Mouse (Mus musculus) cerebellum, adult 8-10 months (tissue): Measurements from ENCODE around the gene Tmtc2.

ENCODE experiments used
- DNase-seq: peaks from one replicate; pipeline ENCODE4 v3.0.0; 2022

Gene Tmtc2

DNA sequence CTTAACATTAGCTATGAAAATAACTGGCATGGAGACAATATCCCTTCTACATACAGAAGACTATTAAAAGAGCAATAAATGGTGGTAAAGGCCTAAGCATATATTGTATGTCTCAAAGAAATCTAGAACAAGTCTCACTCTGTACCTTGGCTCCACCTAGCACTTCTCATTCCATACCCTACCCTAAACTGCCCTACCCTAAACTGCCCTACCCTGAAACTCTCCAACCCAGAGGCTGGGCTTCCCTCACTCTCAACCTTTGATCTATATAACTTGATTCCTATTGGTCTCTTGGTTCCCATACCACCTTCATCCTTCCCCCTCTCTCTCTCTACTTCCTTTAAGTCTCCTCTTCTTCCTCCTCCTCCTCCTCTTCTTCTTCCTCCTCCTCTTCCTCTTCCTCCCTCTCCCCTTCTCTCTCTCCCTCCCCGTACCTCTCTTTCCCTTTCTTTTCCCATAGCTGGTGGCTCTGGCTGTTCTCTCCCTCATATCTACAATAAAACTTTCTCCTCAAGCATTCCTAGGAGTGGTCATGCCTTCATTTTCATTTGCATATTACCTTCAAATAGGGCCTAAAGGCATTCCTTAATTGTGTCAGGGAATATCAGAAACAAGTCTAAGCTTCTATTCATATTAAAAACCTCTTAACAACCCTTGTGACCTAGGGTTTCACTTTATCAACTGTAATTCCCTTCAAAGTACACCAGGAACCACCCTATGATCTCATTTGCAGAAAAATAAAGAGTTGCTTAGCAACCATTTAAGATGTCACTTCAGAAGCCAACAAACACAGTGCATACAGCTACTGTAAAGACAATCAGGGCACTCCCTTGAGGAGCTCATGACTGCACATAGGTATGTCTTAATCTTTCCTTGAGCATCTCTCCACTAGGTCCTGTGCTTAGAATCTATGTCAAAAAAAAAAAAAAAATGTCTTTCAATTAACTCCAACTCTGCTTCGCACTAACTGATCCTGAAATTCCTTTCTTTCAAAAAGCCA lies 29.9 kb downstream of the Tmtc2 start:
- DNase-seq: no peak

GRCm38 (mm10) chr10:105542081-105542480 lies 32.2 kb downstream of the Tmtc2 start:
- no peak for DNase-seq

DNA sequence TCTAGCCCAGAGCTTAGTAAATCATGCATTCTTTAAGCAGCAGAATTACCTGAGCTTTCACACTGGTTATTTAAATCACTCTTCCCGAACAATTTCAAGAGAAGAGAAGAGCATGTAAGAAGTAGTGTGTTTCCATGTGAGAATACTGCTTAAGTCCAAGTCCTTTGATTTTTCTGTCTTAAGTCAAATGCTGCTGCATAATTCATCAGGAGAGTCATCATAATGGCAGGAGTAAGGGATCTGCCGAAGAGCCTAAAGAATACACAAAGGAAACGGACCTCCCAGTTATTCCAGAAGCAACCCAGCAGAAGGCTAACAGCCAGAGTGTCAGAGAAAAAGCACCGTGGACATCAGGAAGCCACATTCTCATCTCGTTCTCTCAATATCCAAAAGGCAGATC lies 34.6 kb downstream of the Tmtc2 start:
- DNase-seq: no peak

GRCm38 (mm10) chr10:105536910-105537309 lies 37.3 kb downstream of the Tmtc2 start:
- no peak for DNase-seq

DNA sequence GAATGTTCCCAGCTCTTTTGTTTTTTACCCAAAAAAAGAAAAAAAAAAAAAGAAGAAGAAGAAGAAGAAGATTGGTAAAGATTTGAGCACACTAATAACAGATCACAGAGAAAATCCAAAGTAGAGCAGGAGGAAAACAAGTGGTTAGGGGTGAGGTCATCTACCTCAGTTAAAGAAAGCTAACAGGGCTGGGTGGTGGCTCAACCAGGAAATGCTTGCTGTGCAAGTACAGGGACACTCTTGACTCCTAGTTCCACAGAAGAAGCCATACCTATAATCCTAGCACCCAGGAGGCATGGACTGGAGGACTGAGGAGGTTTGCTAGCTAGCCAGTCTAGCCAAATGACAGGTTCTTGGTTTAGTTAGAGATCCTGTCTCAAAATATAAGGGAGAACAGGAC lies 38.4 kb downstream of the Tmtc2 start:
- no peak for DNase-seq

DNA sequence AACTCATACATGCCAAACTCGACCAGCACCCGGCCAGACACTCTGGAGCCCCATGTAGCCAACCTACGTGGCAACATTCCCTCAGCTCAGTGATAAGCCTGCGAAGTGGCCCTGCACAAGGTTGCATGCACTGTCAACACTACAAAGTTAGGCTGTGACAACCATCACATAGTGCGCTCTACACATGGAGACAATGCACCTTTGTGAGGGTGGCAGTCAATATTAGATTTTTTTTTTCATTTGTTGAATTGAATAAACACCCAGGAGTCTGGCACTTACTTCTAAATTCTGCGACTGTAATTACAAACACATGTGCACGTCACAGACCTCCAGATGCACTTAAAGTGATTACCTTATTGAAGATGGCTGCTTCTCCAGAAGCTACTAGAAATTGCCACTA lies 41.5 kb downstream of the Tmtc2 start:
- DNase-seq: no peak

- DNase-seq: no peak
Observed at GRCm38 (mm10) chr10:105532019-105532525, 42.2 kb downstream of the Tmtc2 start.

DNA sequence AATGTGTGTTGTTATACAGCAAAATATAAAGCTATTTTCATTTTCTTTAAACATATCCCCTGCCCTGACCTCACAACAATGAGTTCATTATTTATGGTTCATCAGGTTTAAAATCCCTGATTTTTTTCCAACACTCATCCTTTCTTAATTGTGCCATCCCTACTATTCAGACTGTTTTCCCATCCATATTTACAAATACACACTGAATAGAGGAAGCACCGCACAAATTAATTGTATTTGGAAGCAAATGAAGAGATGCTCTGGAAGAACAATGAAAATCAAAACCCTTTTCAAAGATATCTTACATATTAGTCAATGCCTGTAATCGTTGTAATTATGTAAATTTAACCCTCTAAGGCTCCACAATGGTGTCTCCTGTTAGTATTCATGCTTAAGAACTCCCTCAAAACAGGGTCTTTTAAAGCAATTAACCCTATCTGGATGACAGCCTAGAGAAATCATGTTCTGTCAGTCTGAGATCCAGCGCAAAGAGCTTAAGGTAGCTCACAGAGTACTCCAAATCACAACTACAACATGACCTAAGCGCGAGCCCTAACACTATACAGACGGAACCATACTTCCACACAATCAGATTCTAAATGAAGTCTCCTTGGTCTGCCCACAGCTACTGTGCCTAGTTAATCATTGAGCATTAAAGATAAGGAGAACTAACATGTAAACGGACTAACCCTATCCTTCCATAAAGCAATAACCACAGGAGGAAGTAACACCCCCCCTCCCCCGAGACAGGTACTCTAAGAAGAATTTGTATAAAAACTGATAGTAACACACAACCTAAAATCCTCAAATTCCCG lies 43.0 kb downstream of the Tmtc2 start:
- no peak for DNase-seq

DNA sequence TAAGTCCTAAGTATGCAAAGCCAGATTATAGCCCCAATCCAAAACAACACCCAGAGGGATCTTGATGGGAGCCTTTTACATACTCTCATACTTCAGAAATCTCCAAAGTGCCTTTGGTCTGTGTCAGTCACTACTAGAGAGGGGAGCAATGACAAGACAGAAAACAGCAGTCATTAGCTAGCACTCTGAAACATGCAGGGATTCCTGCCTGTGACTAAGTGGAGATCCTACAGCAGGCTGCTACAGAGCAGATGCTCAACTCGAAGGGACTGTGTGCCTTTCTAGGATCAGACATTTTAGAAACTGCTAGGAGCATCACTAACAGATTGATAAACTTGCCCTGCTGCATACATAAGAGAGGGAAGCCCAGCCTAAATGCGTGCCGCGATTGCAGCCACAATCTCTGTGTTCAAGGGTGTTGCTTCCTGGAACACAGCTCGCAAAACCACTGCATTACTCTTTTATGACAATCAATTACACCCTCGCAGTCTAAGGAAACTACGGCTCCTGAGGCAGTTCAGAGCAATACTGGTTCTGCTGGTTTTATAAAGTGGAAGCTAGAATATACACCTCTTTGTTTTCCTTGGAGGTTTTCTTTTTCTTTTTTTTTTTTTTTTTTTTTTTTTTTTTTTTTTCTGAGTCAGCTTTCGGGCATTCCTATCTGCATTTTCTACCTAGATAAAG lies 50.7 kb downstream of the Tmtc2 start:
- DNase-seq: no peak

DNA sequence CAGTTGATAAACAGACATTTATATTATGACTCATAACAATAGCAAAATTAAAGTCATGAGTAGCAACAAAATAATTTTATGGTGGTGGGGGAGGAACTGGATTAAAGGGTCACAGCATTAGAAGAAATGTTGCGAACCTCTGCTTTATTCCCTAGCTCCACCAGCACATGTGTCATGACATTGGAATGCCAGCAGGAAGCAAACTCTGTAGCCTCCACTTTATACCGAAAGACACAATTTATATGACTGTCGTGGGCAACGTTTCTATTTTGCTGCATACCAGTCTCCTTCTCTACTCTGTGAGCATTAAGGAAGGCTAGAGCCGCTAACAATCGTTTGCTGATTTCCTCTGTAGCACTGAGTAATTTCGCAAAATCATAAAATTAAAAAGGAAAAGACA lies 51.8 kb downstream of the Tmtc2 start:
- no peak for DNase-seq

DNA sequence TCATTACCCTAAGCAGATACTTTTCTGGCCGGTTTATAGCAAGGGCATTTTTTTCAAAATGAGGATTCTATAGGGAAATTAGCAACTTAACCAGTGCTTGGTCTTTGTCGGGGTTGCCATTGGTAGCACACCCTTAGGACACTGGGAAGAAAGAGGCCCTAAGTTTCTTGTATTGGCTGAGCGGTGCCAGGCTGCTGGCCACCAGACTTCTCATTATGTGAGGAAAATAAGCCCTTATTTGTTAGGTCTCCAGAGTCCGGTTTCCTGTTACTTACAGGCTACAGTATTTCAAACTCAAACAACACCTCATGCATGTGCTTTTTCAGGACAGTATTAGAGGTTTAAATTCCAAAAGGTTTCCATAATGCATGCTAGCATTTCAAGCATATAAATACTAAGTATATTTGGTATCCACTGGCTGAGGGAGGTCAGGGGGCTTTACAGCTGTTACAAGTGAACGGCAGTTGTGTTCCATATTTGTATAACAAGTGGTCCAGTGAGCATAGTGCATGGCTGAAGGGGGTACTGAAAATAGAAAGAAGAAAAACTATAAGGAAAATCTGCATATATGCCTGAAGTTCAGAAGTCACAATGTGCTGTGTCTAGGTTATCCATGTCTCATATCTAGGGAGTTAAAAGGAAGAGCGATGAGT lies 55.0 kb downstream of the Tmtc2 start:
- DNase-seq: no peak

DNA sequence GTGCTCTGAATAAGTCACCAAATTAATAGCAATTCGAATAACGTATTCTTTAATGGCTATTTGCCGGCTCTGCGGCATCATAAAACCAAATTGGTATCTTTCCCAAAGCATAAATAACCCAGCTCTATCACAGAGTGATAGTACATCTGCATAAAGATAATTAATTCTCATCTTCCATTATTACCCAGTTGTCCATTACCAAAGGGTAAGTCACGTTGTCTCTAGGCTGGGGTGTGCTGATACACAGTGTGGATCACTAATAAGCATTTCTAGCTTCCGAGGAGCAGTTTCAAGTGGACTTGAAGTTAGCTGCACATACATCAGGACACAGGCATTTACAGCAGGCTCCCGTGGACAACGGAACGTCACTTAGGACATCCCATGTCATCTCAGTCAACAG lies 56.1 kb downstream of the Tmtc2 start:
- DNase-seq: no peak

- no peak for DNase-seq
Observed at GRCm38 (mm10) chr10:105513777-105514322, 60.4 kb downstream of the Tmtc2 start.

GRCm38 (mm10) chr10:105509896-105510272 lies 64.4 kb downstream of the Tmtc2 start:
- no peak for DNase-seq

DNA sequence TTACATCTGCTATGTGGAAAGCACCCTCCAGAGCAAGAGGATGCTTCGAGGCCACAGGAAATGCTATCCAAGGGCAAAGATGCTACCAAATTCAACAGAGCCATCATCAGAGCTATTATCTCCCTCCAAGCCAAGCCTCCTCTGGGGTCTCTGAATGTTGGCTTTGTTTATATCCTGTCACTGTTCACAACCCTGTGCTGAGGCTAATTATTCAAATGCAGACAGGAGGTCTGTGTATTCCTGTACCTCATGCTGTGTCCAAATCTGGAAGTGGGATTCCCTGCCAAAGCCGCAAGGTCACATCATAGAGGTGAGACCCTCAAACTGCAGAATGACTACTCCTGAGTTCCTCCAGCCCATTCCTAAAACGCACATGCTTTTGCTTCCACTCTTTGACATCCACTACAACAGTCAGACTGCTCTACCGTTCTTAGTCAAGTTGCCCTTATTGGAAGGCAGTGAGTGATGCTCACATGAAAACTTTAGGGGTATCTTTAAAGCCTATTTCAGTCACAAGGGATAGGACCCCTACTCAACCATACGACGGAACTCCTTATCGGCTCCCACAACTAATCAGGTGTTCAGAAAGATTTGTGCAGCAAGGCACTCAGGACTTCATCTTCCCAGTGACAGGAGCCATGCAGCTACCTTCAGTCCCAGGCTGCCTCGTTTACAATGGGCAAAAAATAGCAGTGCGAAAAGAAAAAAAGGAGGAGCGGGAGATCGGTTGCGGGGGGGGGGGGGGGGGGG lies 64.9 kb downstream of the Tmtc2 start:
- DNase-seq: peak; percentile 48

DNA sequence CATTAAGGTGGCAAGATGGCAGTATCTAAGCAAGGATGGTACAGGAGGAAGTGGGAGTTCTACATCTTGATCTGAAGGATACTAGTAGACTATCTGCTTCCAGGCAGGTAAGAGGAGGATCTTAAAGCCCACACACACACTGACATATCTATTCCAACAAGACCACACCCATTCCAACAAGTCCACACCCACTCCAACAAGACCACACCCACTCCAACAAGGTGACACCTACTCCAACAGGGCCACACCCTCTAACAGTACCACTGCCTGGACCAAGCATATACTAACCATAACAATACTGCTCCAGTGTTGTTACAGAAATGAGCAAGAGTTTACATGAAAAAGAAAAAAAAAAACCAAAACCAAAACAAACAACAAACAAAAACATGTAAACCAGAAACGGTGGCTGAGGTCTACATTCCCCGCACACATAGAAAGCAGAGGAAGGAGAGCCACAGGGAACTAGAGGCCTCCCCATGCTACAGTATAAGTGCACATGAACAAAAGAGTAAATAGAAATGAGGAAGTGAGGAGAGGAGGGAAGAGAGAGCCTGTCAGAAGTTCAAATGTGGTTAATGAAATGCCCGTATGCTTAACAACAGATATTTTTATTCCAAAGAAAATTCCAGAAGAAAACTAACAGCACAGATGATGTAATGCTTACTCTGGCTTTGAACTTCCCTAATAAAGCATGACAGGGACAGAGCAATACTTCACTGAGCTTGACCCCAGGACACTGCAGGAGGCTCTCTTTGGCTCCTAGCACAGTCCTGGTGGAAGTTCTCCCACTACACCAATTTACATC lies 66.1 kb downstream of the Tmtc2 start:
- DNase-seq: no peak

- DNase-seq: peak; percentile 72
Observed at GRCm38 (mm10) chr10:105506046-105506445, 68.2 kb downstream of the Tmtc2 start.

GRCm38 (mm10) chr10:105504472-105504871 lies 69.8 kb downstream of the Tmtc2 start:
- DNase-seq: no peak

DNA sequence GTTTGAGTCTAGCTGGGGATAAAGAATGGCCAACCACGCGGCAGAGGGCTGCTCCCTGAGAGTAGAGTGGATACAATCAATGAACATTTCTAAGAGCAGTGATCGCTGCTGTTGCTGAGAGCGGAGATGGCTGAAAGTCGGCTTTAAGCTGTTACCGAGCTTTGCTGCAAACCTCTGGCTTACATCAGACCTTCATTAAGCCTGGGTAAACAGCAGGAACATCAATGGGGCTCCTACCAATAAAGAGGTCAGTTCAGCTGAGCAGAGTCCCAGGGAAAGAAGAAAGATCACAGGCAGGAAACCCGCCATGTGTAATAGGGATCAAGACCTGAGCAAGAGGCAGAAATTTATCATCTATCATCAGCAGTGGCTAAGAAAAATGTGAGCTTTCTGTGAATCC lies 72.5 kb downstream of the Tmtc2 start:
- no peak for DNase-seq

GRCm38 (mm10) chr10:105500482-105500881 lies 73.8 kb downstream of the Tmtc2 start:
- no peak for DNase-seq

GRCm38 (mm10) chr10:105495248-105495647 lies 79.0 kb downstream of the Tmtc2 start:
- no peak for DNase-seq
